Mouse (Mus musculus) colon, adult 2 months (tissue): ENCODE results near the gene Slc25a53. TPM values are rescaled to one million over a fixed set of nuclear protein-coding genes. Genes with fewer than 3 reads are reported as not detected.

ENCODE experiments used
- polyA plus RNA-seq: library from polyadenylated mRNA; depleted of rRNA; stranded (reverse); fragments of >200 nt; gene quantifications from 2 replicates; pipeline ENCODE4 v1.2.3, GENCODE M21; 2012; rRNA removed

Gene Slc25a53
- 2.7 and 3.4 TPM in 2 replicates for polyA plus RNA-seq

GRCm38 (mm10) chrX:137038000-137038483 lies at the start of gene Slc25a53:
Gene Slc25a53, minus strand, starts transcription at chrX:137038302.

GRCm38 (mm10) chrX:137049425-137050225 lies 11.5 kb upstream of the Slc25a53 start, which contains the start of gene Fam199x:
Gene Fam199x, plus strand, starts transcription at chrX:137049594.

GRCm38 (mm10) chrX:136992978-136993547 lies 45.0 kb downstream of the Slc25a53 start, which contains the start of gene Zcchc18:
Gene Zcchc18, plus strand, starts transcription at chrX:136993155.

GRCm38 (mm10) chrX:136976424-136977084 lies 61.5 kb downstream of the Slc25a53 start, which contains the start of the genes Tmsb15l and Tmsb15b1:
Gene Tmsb15l, minus strand, starts transcription at chrX:136976869.
Gene Tmsb15b1, minus strand, starts transcription at chrX:136976874.

GRCm38 (mm10) chrX:136975397-136975796 lies 62.7 kb downstream of the Slc25a53 start, which contains the start of gene Tmsb15b2:
Gene Tmsb15b2, minus strand, starts transcription at chrX:136975497.

Other genes starting within 250 kb of the Slc25a53 start
- gene Plp1, start 215.6 kb downstream of the Slc25a53 start, polyA plus RNA-seq = 3.8 and 5.6 TPM in 2 replicates
- 0.06 and 0.07 TPM in 2 replicates for gene Rab9b, start 169.5 kb downstream of the Slc25a53 start, polyA plus RNA-seq
- not detected in 2 replicates for gene H2bfm, start 111.0 kb downstream of the Slc25a53 start, polyA plus RNA-seq
- gene Tmsb15b2, start 62.8 kb downstream of the Slc25a53 start, polyA plus RNA-seq = not detected in 2 replicates
- gene Tmsb15l, start 61.4 kb downstream of the Slc25a53 start, polyA plus RNA-seq = not detected in 2 replicates
- gene Tmsb15b1, start 61.4 kb downstream of the Slc25a53 start, polyA plus RNA-seq = 0.49 TPM in 1 of 2 replicates, not detected in the other
- gene Zcchc18, start 45.1 kb downstream of the Slc25a53 start, polyA plus RNA-seq = 1.1 and 1.5 TPM in 2 replicates
- gene Fam199x, start 11.3 kb upstream of the Slc25a53 start, polyA plus RNA-seq = 0.67 and 0.81 TPM in 2 replicates
- not detected in 2 replicates for gene Esx1, start 83.8 kb upstream of the Slc25a53 start, polyA plus RNA-seq